Mouse (Mus musculus): Measurements from ENCODE around the gene Sgsh.

- no peak for TF ChIP-seq GATA1 (IDR thresholded peaks at IDR 0.05; ENCODE audit: borderline replicate concordance, low read length)
- no peak for TF ChIP-seq FLI1 (IDR thresholded peaks at IDR 0.05; ENCODE audit: low read length)
Observed at GRCm38 (mm10) chr11:119314252-119314936, 40.9 kb downstream of the Sgsh start.
